Mouse (Mus musculus) CH12.LX (cell line): ENCODE results near the gene Ccdc50. TPM values are rescaled to one million over a fixed set of nuclear protein-coding genes. Genes with fewer than 3 reads are reported as not detected.

Source experiments
- DNase-seq: peaks from one replicate; pipeline ENCODE4 v3.0.0-alpha.2; 2013; ENCODE audit errors: extremely low read depth
- H3K27ac ChIP-seq: 2 replicates; pipeline ENCODE4 v1.5.1; 2012; ENCODE audit warnings: low read depth, mild to moderate bottlenecking, control low read depth, moderate library complexity; ENCODE audit not compliant: insufficient read depth
- H3K27me3 ChIP-seq: replicated peaks from 2 replicates; pipeline ENCODE3; 2012; ENCODE audit warnings: inconsistent platforms
- H3K36me3 ChIP-seq, 2 experiments: replicated peaks in 1 of 2; 2 replicates each; pipeline versions ENCODE3 to v1.6.1; 2012; ENCODE audit warnings: inconsistent platforms in 1 of 2, low read length in 1 of 2, mild to moderate bottlenecking in 1 of 2, mixed read lengths in 1 of 2, moderate library complexity in 1 of 2; ENCODE audit not compliant: control insufficient read depth in 1 of 2, insufficient read depth in 1 of 2
- H3K4me1 ChIP-seq, 2 experiments: 2 replicates each; pipeline ENCODE4 v1.6.1; 2012; ENCODE audit warnings: inconsistent platforms in 1 of 2, moderate library complexity in 1 of 2; ENCODE audit not compliant: insufficient read depth in 2 of 2, control insufficient read depth in 1 of 2
- H3K4me2 ChIP-seq: 2 replicates; pipeline ENCODE4 v1.6.1; 2012; ENCODE audit warnings: low read depth, mild to moderate bottlenecking, control low read depth; ENCODE audit not compliant: poor library complexity, insufficient read depth, severe bottlenecking
- H3K4me3 ChIP-seq, 3 experiments: fragments of 150-350 bp in 1 of 3; sonication (generic) in 1 of 3; replicated peaks in 1 of 3; 2 replicates each; pipeline versions ENCODE3 to v1.5.1; 2011 to 2012; ENCODE audit warnings: low read depth in 2 of 3, low read length in 2 of 3, mild to moderate bottlenecking in 2 of 3, moderate library complexity in 2 of 3, control low read depth in 1 of 3, improper control_type of control experiment in 1 of 3, inconsistent platforms in 1 of 3, mixed read lengths in 1 of 3; ENCODE audit not compliant: poor library complexity in 1 of 3
- H3K79me2 ChIP-seq: replicated peaks from 2 replicates; pipeline ENCODE4 v1.6.1; 2012; ENCODE audit warnings: mild to moderate bottlenecking, moderate library complexity; ENCODE audit not compliant: control insufficient read depth, poor library complexity, insufficient read depth, severe bottlenecking; ENCODE audit errors: extremely low read depth
- H3K9ac ChIP-seq: 2 replicates; pipeline ENCODE4 v1.6.1; 2012; ENCODE audit warnings: low read depth, mild to moderate bottlenecking, control low read depth, moderate library complexity; ENCODE audit not compliant: insufficient read depth
- H3K9me3 ChIP-seq: replicated peaks from 2 replicates; pipeline ENCODE3; 2012; ENCODE audit warnings: low read length, inconsistent platforms, mixed read lengths
- BHLHE40 ChIP-seq: IDR thresholded peaks from 2 replicates; pipeline ENCODE4 v1.6.1; 2011; ENCODE audit warnings: mild to moderate bottlenecking, low read depth, low read length, improper control_type of control experiment
- CHD2 ChIP-seq: IDR thresholded peaks from 2 replicates; pipeline ENCODE4 v1.6.1; 2011; ENCODE audit warnings: low read length, improper control_type of control experiment
- CTCF ChIP-seq, 2 experiments: IDR thresholded peaks in 1 of 2; conservative IDR thresholded peaks in 1 of 2; 2 replicates each; pipeline ENCODE4 v1.5.1; 2011 to 2012; ENCODE audit warnings: low read depth in 2 of 2, low read length in 2 of 2, improper control_type of control experiment in 1 of 2, inconsistent platforms in 1 of 2, mild to moderate bottlenecking in 1 of 2, moderate library complexity in 1 of 2
- E2F4 ChIP-seq: IDR thresholded peaks from 2 replicates; pipeline ENCODE4 v1.6.1; 2011; ENCODE audit warnings: low read depth, low read length, improper control_type of control experiment; ENCODE audit not compliant: insufficient replicate concordance
- ELF1 ChIP-seq: IDR thresholded peaks from 2 replicates; pipeline ENCODE4 v1.6.1; 2014; ENCODE audit warnings: low read depth, mild to moderate bottlenecking, inconsistent platforms, low read length, improper control_type of control experiment
- EP300 ChIP-seq: IDR thresholded peaks from 2 replicates; pipeline ENCODE4 v1.6.1; 2011; ENCODE audit warnings: low read length, improper control_type of control experiment
- ETS1 ChIP-seq: conservative IDR thresholded peaks from 2 replicates; pipeline ENCODE4 v1.6.1; 2012; ENCODE audit warnings: low read depth, mild to moderate bottlenecking, inconsistent platforms, low read length, improper control_type of control experiment, moderate library complexity
- GABPA ChIP-seq: IDR thresholded peaks from 2 replicates; pipeline ENCODE4 v1.6.1; 2012; ENCODE audit warnings: low read depth, low read length, improper control_type of control experiment, inconsistent platforms; ENCODE audit not compliant: insufficient replicate concordance
- HCFC1 ChIP-seq: IDR thresholded peaks from 2 replicates; pipeline ENCODE4 v1.6.1; 2012; ENCODE audit warnings: low read depth, mild to moderate bottlenecking, inconsistent platforms, low read length, improper control_type of control experiment
- IRF4 ChIP-seq: IDR thresholded peaks from 2 replicates; pipeline ENCODE4 v1.6.1; 2014; ENCODE audit warnings: low read depth, mild to moderate bottlenecking, inconsistent platforms, low read length, improper control_type of control experiment
- JUN ChIP-seq: IDR thresholded peaks from 2 replicates; pipeline ENCODE4 v1.6.1; 2011; ENCODE audit warnings: low read depth, mild to moderate bottlenecking, low read length, improper control_type of control experiment, moderate library complexity; ENCODE audit not compliant: insufficient read depth
- JUND ChIP-seq: conservative IDR thresholded peaks from 2 replicates; pipeline ENCODE4 v1.6.1; 2011; ENCODE audit warnings: low read depth, low read length, improper control_type of control experiment
- KAT2A ChIP-seq: IDR thresholded peaks from 2 replicates; pipeline ENCODE4 v1.6.1; 2012; ENCODE audit warnings: low read length, improper control_type of control experiment, inconsistent platforms; ENCODE audit not compliant: insufficient replicate concordance
- MAFK ChIP-seq: IDR thresholded peaks from 2 replicates; pipeline ENCODE4 v1.6.1; 2011; ENCODE audit warnings: low read length, improper control_type of control experiment; ENCODE audit not compliant: insufficient replicate concordance
- MAX ChIP-seq: IDR thresholded peaks from 2 replicates; pipeline ENCODE4 v1.6.1; 2011; ENCODE audit warnings: low read length, improper control_type of control experiment
- MEF2A ChIP-seq: IDR thresholded peaks from 2 replicates; pipeline ENCODE4 v1.6.1; 2014; ENCODE audit warnings: low read depth, mild to moderate bottlenecking, inconsistent platforms, low read length, improper control_type of control experiment, borderline replicate concordance
- NRF1 ChIP-seq: IDR thresholded peaks from 2 replicates; pipeline ENCODE4 v1.6.1; 2014; ENCODE audit warnings: low read depth, mild to moderate bottlenecking, inconsistent platforms, low read length, improper control_type of control experiment, moderate library complexity
- PAX5 ChIP-seq: IDR thresholded peaks from 2 replicates; pipeline ENCODE4 v1.6.1; 2012; ENCODE audit warnings: low read length, inconsistent platforms, mixed read lengths
- POLR2A ChIP-seq: IDR thresholded peaks from 2 replicates; pipeline ENCODE4 v1.6.1; 2011; ENCODE audit warnings: low read depth, mild to moderate bottlenecking, improper control_type of control experiment, low read length
- POLR2AphosphoS2 ChIP-seq: IDR thresholded peaks from 2 replicates; pipeline ENCODE4 v1.6.1; 2011; ENCODE audit warnings: low read depth, low read length, improper control_type of control experiment
- RCOR1 ChIP-seq: conservative IDR thresholded peaks from 2 replicates; pipeline ENCODE4 v1.6.1; 2012; ENCODE audit warnings: low read depth, mild to moderate bottlenecking, inconsistent platforms, low read length, improper control_type of control experiment
- SIN3A ChIP-seq: IDR thresholded peaks from 2 replicates; pipeline ENCODE4 v1.6.1; 2012; ENCODE audit warnings: low read length, improper control_type of control experiment, inconsistent platforms
- SMC3 ChIP-seq: IDR thresholded peaks from 2 replicates; pipeline ENCODE4 v1.6.1; 2011; ENCODE audit warnings: low read depth, low read length, improper control_type of control experiment
- TCF12 ChIP-seq: IDR thresholded peaks from 2 replicates; pipeline ENCODE4 v1.6.1; 2014; ENCODE audit warnings: low read depth, mild to moderate bottlenecking, inconsistent platforms, low read length, improper control_type of control experiment
- USF1 ChIP-seq: IDR thresholded peaks from 2 replicates; pipeline ENCODE4 v1.6.1; 2014; ENCODE audit warnings: low read depth, mild to moderate bottlenecking, inconsistent platforms, low read length, improper control_type of control experiment
- ZMIZ1 ChIP-seq: IDR thresholded peaks from 2 replicates; pipeline ENCODE4 v1.6.1; 2012; ENCODE audit warnings: low read depth, mild to moderate bottlenecking, inconsistent platforms, low read length, improper control_type of control experiment
- dilution Hi-C: fragments of 300-500 bp; cut with MboI; formaldehyde crosslinking; loops from 2 replicates; pipeline ENCODE4 v1.14.3; 2020; ENCODE audit warnings: low sequenced_read_pairs; ENCODE audit not compliant: extremely low pct_unique_long_range_greater_than_20kb, extremely low pct_ligation_motif_present
- in situ Hi-C: fragments of 300-500 bp; cut with MboI; formaldehyde crosslinking; loops from 3 replicates; pipeline ENCODE4 v1.14.3; 2019; ENCODE audit warnings: low sequenced_read_pairs, low pct_ligation_motif_present, low pct_unique_long_range_greater_than_20kb, mixed read lengths
- polyA plus RNA-seq: library from polyadenylated mRNA; unstranded; fragments of >175 nt; gene quantifications from 2 replicates; pipeline ENCODE4 v1.2.1, GENCODE M21; 2012; ENCODE audit warnings: low read depth; ENCODE audit not compliant: insufficient read length
- total RNA-seq, 2 experiments: library from RNA; depleted of rRNA; stranded (reverse); fragments of 300-350 nt in 1 of 2; fragments of >200 nt in 1 of 2; gene quantifications; 2 replicates each; pipeline ENCODE4 v1.2.3; 2012 to 2014

The Ccdc50 gene
- total and polyA plus RNA-seq, 3 experiments, result 203 to 261 (median 243) TPM

- H3K4me1 ChIP-seq, result peaks cover 20 to 44% of the 10 kb centered on the region in 2 experiments
- in situ Hi-C loops, result no loop called here
- dilution Hi-C loops, result no loop called here
Measured at GRCm38 (mm10) chr16:27382217-27382616, 6.5 kb upstream of the Ccdc50 start.

GRCm38 (mm10) chr16:27384893-27385603 lies 3.6 kb upstream of the Ccdc50 start:
- dilution Hi-C loops, result no loop called here

More at GRCm38 (mm10) chr16:27382217-27382616, 6.5 kb upstream of the Ccdc50 start:
- Histone ChIP-seq H3K79me2 (no peaks in the 10 kb centered on the region), H3K36me3 (no peaks in the 10 kb centered on the region), H3K4me2 (no peak overlapping the region), H3K27me3 (no peaks in the 10 kb centered on the region), H3K27ac (no peak overlapping the region), H3K4me3 (no peak overlapping the region), H3K9me3 (peaks cover 6% of the 10 kb centered on the region), H3K9ac (no peak overlapping the region)
- DNase-seq, result no peak
- TF ChIP-seq E2F4, result no peak
- TF ChIP-seq KAT2A, result no peak
- no peak for TF ChIP-seq MAFK
- no peak for TF ChIP-seq CHD2
- no peak for TF ChIP-seq GABPA
- TF ChIP-seq USF1, result no peak
- TF ChIP-seq SMC3, result no peak
- TF ChIP-seq SIN3A, result no peak
- no peak for TF ChIP-seq CTCF (conservative IDR thresholded peaks at IDR 0.05 in 1 of 2, IDR thresholded peaks at IDR 0.05 in 1 of 2; ENCODE audit: low read depth in 2 of 2, low read length in 2 of 2)

More at GRCm38 (mm10) chr16:27384893-27385603, 3.6 kb upstream of the Ccdc50 start:
- no peak overlapping the region for H3K27ac ChIP-seq
- H3K4me3 ChIP-seq, result no peak overlapping the region
- in situ Hi-C loops, result loop anchor here (5.0 kb wide), 1 partner anchor 38 kb away; no protein-coding TSS in a partner anchor
- peak overlapping the region; percentile 1; the same call in 1 of the 2 replicates for H3K9ac ChIP-seq
- no peaks in the 10 kb centered on the region for H3K9me3 ChIP-seq
- H3K4me2 ChIP-seq, result peak overlapping the region; percentile 4; the same call in 1 of the 2 replicates
- H3K79me2 ChIP-seq, result peaks cover 12% of the 10 kb centered on the region
- TF ChIP-seq RCOR1 (no peak), EP300 (peak; percentile 72), TCF12 (0 out of 2 replicates have a peak, but pooled peaks have one; percentile 6), MAX (peak; percentile 56), JUND (peak; percentile 65), SMC3 (no peak), MEF2A (peak; percentile 17; the same call in 1 of the 2 replicates), HCFC1 (no peak), E2F4 (no peak), IRF4 (peak; percentile 65; the same call in 1 of the 2 replicates), PAX5 (no peak), NRF1 (no peak), POLR2A (no peak), ELF1 (no peak), POLR2AphosphoS2 (no peak), ETS1 (peak; percentile 48; the same call in 1 of the 2 replicates), JUN (peak; percentile 74; the same call in 1 of the 2 replicates), ZMIZ1 (no peak), MAFK (no peak), BHLHE40 (peak; percentile 4; the same call in 1 of the 2 replicates), USF1 (no peak)
- peaks cover 18 to 51% of the 10 kb centered on the region in 2 experiments for H3K4me1 ChIP-seq
- H3K36me3 ChIP-seq, result no peaks in the 10 kb centered on the region
- H3K27me3 ChIP-seq, result no peaks in the 10 kb centered on the region
- peak; percentile 49 for DNase-seq
